Mouse (Mus musculus) hindbrain, postnatal 0 days (tissue): ENCODE measurements around the gene Dctn3. TPM values are rescaled to one million over a fixed set of nuclear protein-coding genes. Genes with fewer than 3 reads are reported as not detected.

Experiments
- ATAC-seq: fragments of 200-750 bp; cut with Nextera tagmentation; 2 replicates; pipeline ENCODE4 v1.8.0; 2017; ENCODE audit warnings: mild to moderate bottlenecking, moderate TSS enrichment, moderate library complexity
- DNase-seq: peaks from one replicate; pipeline ENCODE4 v3.0.0-alpha.2; 2015; ENCODE audit warnings: low spot score
- H3K27ac ChIP-seq: fragments of 300-500 bp; sonication (generic); 2 replicates; pipeline ENCODE4 v1.5.1; 2014; ENCODE audit warnings: mild to moderate bottlenecking
- H3K27me3 ChIP-seq: fragments of 300-500 bp; sonication (generic); 2 replicates; pipeline ENCODE4 v1.6.1; 2014; ENCODE audit warnings: low read length, mixed read lengths; ENCODE audit not compliant: insufficient read depth
- H3K36me3 ChIP-seq: fragments of 300-500 bp; sonication (generic); 2 replicates; pipeline ENCODE4 v1.6.1; 2014; ENCODE audit warnings: low read length, mixed read lengths; ENCODE audit not compliant: insufficient read depth
- H3K4me1 ChIP-seq: fragments of 300-500 bp; sonication (generic); 2 replicates; pipeline ENCODE4 v1.6.1; 2014; ENCODE audit warnings: antibody characterized with exemption, low read length, mixed read lengths; ENCODE audit not compliant: insufficient read depth
- H3K4me2 ChIP-seq: fragments of 300-500 bp; sonication (generic); 2 replicates; pipeline ENCODE4 v1.6.1; 2014; ENCODE audit warnings: low read depth, mild to moderate bottlenecking, low read length, moderate library complexity, mixed read lengths
- H3K4me3 ChIP-seq: fragments of 300-500 bp; sonication (generic); 2 replicates; pipeline ENCODE4 v1.5.1; 2014; ENCODE audit warnings: low read length
- H3K9ac ChIP-seq: fragments of 300-500 bp; sonication (generic); replicated peaks from 2 replicates; pipeline ENCODE4 v1.6.1; 2014; ENCODE audit warnings: mild to moderate bottlenecking, low read length, moderate library complexity, mixed read lengths
- H3K9me3 ChIP-seq: fragments of 300-500 bp; sonication (generic); 2 replicates; pipeline ENCODE4 v1.6.1; 2016; ENCODE audit warnings: low read length, mixed read lengths
- CTCF ChIP-seq: IDR thresholded peaks from 2 replicates; pipeline ENCODE4 v1.5.1; 2016; ENCODE audit warnings: antibody characterized with exemption, control low read depth, low read depth
- WGBS: fragments of 180-500 bp; shearing (Covaris S2); extraction: QIAGEN DNeasy Blood & Tissue Kit; methylation state at CpG from one replicate; pipeline ENCODE4 v1.1.7; 2014; 5-methylcytosine and 5-hydroxymethylcytosine counted together
- polyA plus RNA-seq: library from polyadenylated mRNA; unstranded; fragments of >200 nt; fragmentation: Nextera tagmentation; extraction: Ambion mirVana; gene quantifications from 2 replicates; pipeline ENCODE4 v1.2.1, GENCODE M21; 2015
- total RNA-seq: library from RNA; depleted of rRNA; stranded (reverse); fragments of >200 nt; gene quantifications from 2 replicates; pipeline ENCODE4 v1.2.3, GENCODE M21; 2014

Gene Dctn3
- total and polyA plus RNA-seq, 2 experiments from 2014 or later = 147 to 316 TPM

GRCm38 (mm10) chr4:41676248-41677005 is 46.5 kb downstream of the Dctn3 start:
- H3K9me3 ChIP-seq = no peaks in the 10 kb centered on the region
- H3K4me1 ChIP-seq = peaks cover 35% of the 10 kb centered on the region
- H3K36me3 ChIP-seq = no peaks in the 10 kb centered on the region
- H3K4me3 ChIP-seq = no peak overlapping the region
- H3K9ac ChIP-seq = peak overlapping the region; percentile 39
- no peaks in the 10 kb centered on the region for H3K27me3 ChIP-seq
- 37% methylated on average over 17 of the region's 17 CpGs for WGBS
- peak; percentile 60 for DNase-seq
- 0 out of 2 replicates have a peak, but pooled peaks have one; percentile 21 for ATAC-seq
- H3K4me2 ChIP-seq = 0 out of 2 replicates have a peak overlapping the region, but pooled peaks have one; percentile 8
- peak overlapping the region; percentile 67 for H3K27ac ChIP-seq
- no peak for TF ChIP-seq CTCF

GRCm38 (mm10) chr4:41673186-41673585 is 49.8 kb downstream of the Dctn3 start:
- 44% methylated on average over 19 of the region's 19 CpGs for WGBS
- Histone ChIP-seq H3K4me3 (no peak overlapping the region), H3K9me3 (no peaks in the 10 kb centered on the region), H3K4me2 (no peak overlapping the region), H3K4me1 (peaks cover 35% of the 10 kb centered on the region), H3K27ac (no peak overlapping the region), H3K27me3 (no peaks in the 10 kb centered on the region), H3K9ac (no peak overlapping the region), H3K36me3 (peaks cover 6% of the 10 kb centered on the region; the same call in 1 of the 2 replicates)
- no peak for TF ChIP-seq CTCF
- DNase-seq (no peak), ATAC-seq (no peak)

- Histone ChIP-seq H3K4me2 (no peak overlapping the region), H3K4me3 (no peak overlapping the region), H3K27me3 (no peaks in the 10 kb centered on the region), H3K9me3 (no peaks in the 10 kb centered on the region), H3K36me3 (peaks cover 8% of the 10 kb centered on the region), H3K4me1 (peaks cover 35% of the 10 kb centered on the region), H3K27ac (no peak overlapping the region), H3K9ac (0 out of 2 replicates have a peak overlapping the region, but pooled peaks have one; percentile 35)
- ATAC-seq (peak; percentile 0; the same call in 1 of the 2 replicates), DNase-seq (no peak)
- no peak for TF ChIP-seq CTCF
- 22% methylated on average over 8 of the region's 8 CpGs for WGBS
Observed at GRCm38 (mm10) chr4:41672522-41672963, 50.4 kb downstream of the Dctn3 start.

GRCm38 (mm10) chr4:41671963-41672480 is 50.9 kb downstream of the Dctn3 start:
- ATAC-seq (peak; percentile 30), DNase-seq (peak; percentile 49)
- Histone ChIP-seq H3K4me1 (peaks cover 30% of the 10 kb centered on the region), H3K9ac (0 out of 2 replicates have a peak overlapping the region, but pooled peaks have one; percentile 35), H3K4me3 (no peak overlapping the region), H3K4me2 (no peak overlapping the region), H3K27me3 (no peaks in the 10 kb centered on the region), H3K36me3 (peaks cover 9% of the 10 kb centered on the region), H3K9me3 (no peaks in the 10 kb centered on the region), H3K27ac (no peak overlapping the region)
- no peak for TF ChIP-seq CTCF
- 10% methylated on average over 8 of the region's 8 CpGs for WGBS

GRCm38 (mm10) chr4:41671500-41671899 is 51.5 kb downstream of the Dctn3 start:
- ATAC-seq (no peak), DNase-seq (no peak)
- TF ChIP-seq CTCF = no peak
- H3K9ac ChIP-seq = no peak overlapping the region
- peaks cover 9% of the 10 kb centered on the region for H3K36me3 ChIP-seq
- H3K27ac ChIP-seq = no peak overlapping the region
- no peaks in the 10 kb centered on the region for H3K9me3 ChIP-seq
- H3K27me3 ChIP-seq = no peaks in the 10 kb centered on the region
- H3K4me1 ChIP-seq = peaks cover 25% of the 10 kb centered on the region
- H3K4me3 ChIP-seq = no peak overlapping the region
- H3K4me2 ChIP-seq = no peak overlapping the region
- WGBS = 42% methylated on average over 5 of the region's 5 CpGs

- no peak overlapping the region for H3K4me2 ChIP-seq
- no peak overlapping the region for H3K4me3 ChIP-seq
- no peaks in the 10 kb centered on the region for H3K9me3 ChIP-seq
- H3K4me1 ChIP-seq = peaks cover 19% of the 10 kb centered on the region
- H3K9ac ChIP-seq = no peak overlapping the region
- no peaks in the 10 kb centered on the region for H3K27me3 ChIP-seq
- peaks cover 9% of the 10 kb centered on the region for H3K36me3 ChIP-seq
- no peak overlapping the region for H3K27ac ChIP-seq
- DNase-seq = no peak
- no peak for ATAC-seq
- 88% methylated on average over 18 of the region's 18 CpGs for WGBS
- TF ChIP-seq CTCF = no peak
Observed at GRCm38 (mm10) chr4:41670836-41671235, 52.1 kb downstream of the Dctn3 start.

- no peak overlapping the region for H3K27ac ChIP-seq
- H3K36me3 ChIP-seq = peaks cover 9% of the 10 kb centered on the region
- H3K9ac ChIP-seq = no peak overlapping the region
- no peak for TF ChIP-seq CTCF
- DNase-seq = no peak
- ATAC-seq = no peak
- H3K9me3 ChIP-seq = no peaks in the 10 kb centered on the region
- H3K27me3 ChIP-seq = no peaks in the 10 kb centered on the region
- H3K4me1 ChIP-seq = peaks cover 6% of the 10 kb centered on the region; the same call in 1 of the 2 replicates
- H3K4me3 ChIP-seq = no peak overlapping the region
- H3K4me2 ChIP-seq = no peak overlapping the region
- WGBS = 70% methylated on average over 11 of the region's 11 CpGs
Observed at GRCm38 (mm10) chr4:41666646-41667045, 56.3 kb downstream of the Dctn3 start.
